Mouse (Mus musculus) gonadal fat pad, adult 2 months (tissue): ENCODE measurements around the gene Olfr9. TPM values are rescaled to one million over a fixed set of nuclear protein-coding genes. Genes with fewer than 3 reads are reported as not detected.
"Not testable (repeated sequence)": the region's sequence is repeated elsewhere in the genome, so short reads cannot be mapped to it uniquely, and the experiment has no call there.

Experiments
- DNase-seq: peaks from one replicate; pipeline ENCODE4 v3.0.0-alpha.2; 2012; ENCODE audit warnings: low read depth
- polyA plus RNA-seq: library from polyadenylated mRNA; depleted of rRNA; stranded (reverse); fragments of >200 nt; gene quantifications from 2 replicates; pipeline ENCODE4 v1.2.3, GENCODE M21; 2012; rRNA removed

The Olfr9 gene
- not detected in 2 replicates for polyA plus RNA-seq

GRCm38 (mm10) chr10:128989131-128989530 is at the start of gene Olfr9:
Olfr9 (plus strand) TSS chr10:128989431.
- DNase-seq = not testable (repeated sequence)

GRCm38 (mm10) chr10:128940475-128941061 is 48.7 kb upstream of the Olfr9 start:
- no peak for DNase-seq

- no peak for DNase-seq
These were observed 43.6 kb upstream of the Olfr9 start for GRCm38 (mm10) chr10:128945675-128946074.

- no peak for DNase-seq
These were observed 41.7 kb upstream of the Olfr9 start for GRCm38 (mm10) chr10:128947496-128947895.

GRCm38 (mm10) chr10:128950208-128950887 is 38.9 kb upstream of the Olfr9 start:
- DNase-seq = no peak

- no peak for DNase-seq
These were observed 30.9 kb upstream of the Olfr9 start for GRCm38 (mm10) chr10:128958340-128958739.

GRCm38 (mm10) chr10:128960142-128960541 is 29.1 kb upstream of the Olfr9 start:
- no peak for DNase-seq

GRCm38 (mm10) chr10:128960590-128961584 is 28.3 kb upstream of the Olfr9 start, which contains the start of gene Mettl7b:
Mettl7b (minus strand) TSS chr10:128960988.
- peak; percentile 69 for DNase-seq

GRCm38 (mm10) chr10:128964961-128965360 is 24.3 kb upstream of the Olfr9 start:
- DNase-seq = no peak

GRCm38 (mm10) chr10:128965871-128966270 is 23.4 kb upstream of the Olfr9 start:
- no peak for DNase-seq

- no peak for DNase-seq
These were observed 20.9 kb upstream of the Olfr9 start for GRCm38 (mm10) chr10:128968341-128968749.

- no peak for DNase-seq
These were observed 18.4 kb upstream of the Olfr9 start for GRCm38 (mm10) chr10:128970740-128971250.

GRCm38 (mm10) chr10:128972841-128973240 is 16.4 kb upstream of the Olfr9 start:
- DNase-seq = no peak

- DNase-seq = no peak
These were observed 12.8 kb upstream of the Olfr9 start for GRCm38 (mm10) chr10:128976395-128976794.

GRCm38 (mm10) chr10:128977522-128978114 is 11.6 kb upstream of the Olfr9 start:
- no peak for DNase-seq

- DNase-seq = no peak
These were observed 8.4 kb upstream of the Olfr9 start for GRCm38 (mm10) chr10:128980644-128981365.

- not testable (repeated sequence) for DNase-seq
These were observed 1.1 kb downstream of the Olfr9 start for GRCm38 (mm10) chr10:128990129-128990850.

- no peak for DNase-seq
These were observed 1.8 kb downstream of the Olfr9 start for GRCm38 (mm10) chr10:128990994-128991393.

- DNase-seq = no peak
These were observed 6.6 kb downstream of the Olfr9 start for GRCm38 (mm10) chr10:128995796-128996195.

- DNase-seq = no peak
These were observed 7.4 kb downstream of the Olfr9 start for GRCm38 (mm10) chr10:128996523-128997040.
